Mouse (Mus musculus): ENCODE results near the gene Ssna1. TPM values are rescaled to one million over a fixed set of nuclear protein-coding genes. Genes with fewer than 3 reads are reported as not detected.
A peak's percentile ranks its signal among the peaks of the same experiment; 100 is the strongest.

The Ssna1 gene
- total and polyA plus RNA-seq, 3 experiments: 51.4 to 80.6 (median 72.9) TPM

- TF ChIP-seq ZNF384 (IDR thresholded peaks at IDR 0.05; ENCODE audit: low read depth, low read length) (no peak), UBTF (IDR thresholded peaks at IDR 0.05; ENCODE audit: low read depth, low read length) (no peak), HCFC1 (IDR thresholded peaks at IDR 0.05; ENCODE audit: low read depth, low read length) (no peak), USF2 (conservative IDR thresholded peaks at IDR 0.05; ENCODE audit: low read depth, low read length) (no peak), CTCF (conservative IDR thresholded peaks at IDR 0.05 in 1 of 2, IDR thresholded peaks at IDR 0.05 in 1 of 2; ENCODE audit: low read depth in 2 of 2, low read length in 2 of 2) (no peak), BHLHE40 (IDR thresholded peaks at IDR 0.05; ENCODE audit: low read depth, low read length) (no peak), MAFK (IDR thresholded peaks at IDR 0.05; ENCODE audit: insufficient replicate concordance, low read length) (no peak), CHD2 (IDR thresholded peaks at IDR 0.05; ENCODE audit: low read length) (no peak), MAX (IDR thresholded peaks at IDR 0.05; ENCODE audit: low read length) (no peak), TBP (conservative IDR thresholded peaks at IDR 0.05; ENCODE audit: low read depth, low read length) (no peak), IRF4 (IDR thresholded peaks at IDR 0.05; ENCODE audit: low read depth, low read length) (no peak), GABPA (IDR thresholded peaks at IDR 0.05; ENCODE audit: insufficient replicate concordance, low read depth, low read length) (no peak), MYC (IDR thresholded peaks at IDR 0.05; ENCODE audit: low read depth, low read length) (no peak), E2F4 (IDR thresholded peaks at IDR 0.05; ENCODE audit: insufficient replicate concordance, low read depth, low read length) (no peak)
- Histone ChIP-seq H3K9ac (ENCODE audit: insufficient read depth, low read depth) (no peak overlapping the region), H3K4me2 (ENCODE audit: insufficient read depth, low read depth, poor library complexity, severe bottlenecking) (peak overlapping the region; percentile 17), H3K27me3 (replicated peaks) (peaks cover 50% of the 10 kb centered on the region), H3K4me1 (ENCODE audit: control insufficient read depth in 1 of 2, insufficient read depth in 2 of 2) (peaks cover 4 to 27% of the 10 kb centered on the region in 2 experiments; a peak in 3 of 4 replicates), H3K36me3 (replicated peaks in 1 of 2; ENCODE audit: control insufficient read depth in 1 of 2, insufficient read depth in 1 of 2, low read length in 1 of 2) (no peaks in the 10 kb centered on the region), H3K4me3 (replicated peaks in 1 of 3; ENCODE audit: low read depth in 2 of 3, low read length in 2 of 3, poor library complexity in 1 of 3) (no peak overlapping the region), H3K9me3 (replicated peaks; ENCODE audit: low read length) (no peaks in the 10 kb centered on the region), H3K27ac (ENCODE audit: insufficient read depth, low read depth) (no peak overlapping the region), H3K79me2 (replicated peaks; ENCODE audit: control insufficient read depth, extremely low read depth, insufficient read depth, poor library complexity, severe bottlenecking) (no peaks in the 10 kb centered on the region; the same call in 1 of the 2 replicates)
- dilution Hi-C loops (cut with MboI; ENCODE audit: extremely low pct_ligation_motif_present, extremely low pct_unique_long_range_greater_than_20kb, low sequenced_read_pairs): no loop called here
- DNase-seq (ENCODE audit: extremely low read depth): no peak
- in situ Hi-C loops (cut with MboI; ENCODE audit: low pct_ligation_motif_present, low pct_unique_long_range_greater_than_20kb, low sequenced_read_pairs): no loop called here
These were observed 43.2 kb downstream of the Ssna1 start for GRCm38 (mm10) chr2:25228995-25229530.

- peak overlapping the region; percentile 23 to 33 (median 23) for H3K4me3 ChIP-seq (replicated peaks in 1 of 3; ENCODE audit: low read depth in 2 of 3, low read length in 2 of 3, poor library complexity in 1 of 3)
- no peak overlapping the region for H3K9ac ChIP-seq (ENCODE audit: insufficient read depth, low read depth)
- dilution Hi-C loops (cut with MboI; ENCODE audit: extremely low pct_ligation_motif_present, extremely low pct_unique_long_range_greater_than_20kb, low sequenced_read_pairs): no loop called here
- peak overlapping the region; percentile 52 for H3K4me2 ChIP-seq (ENCODE audit: insufficient read depth, low read depth, poor library complexity, severe bottlenecking)
- no peaks in the 10 kb centered on the region for H3K9me3 ChIP-seq (replicated peaks; ENCODE audit: low read length)
- peaks cover 5% of the 10 kb centered on the region for H3K79me2 ChIP-seq (replicated peaks; ENCODE audit: control insufficient read depth, extremely low read depth, insufficient read depth, poor library complexity, severe bottlenecking)
- peak; percentile 90 for DNase-seq (ENCODE audit: extremely low read depth)
- peaks cover 45% of the 10 kb centered on the region for H3K27me3 ChIP-seq (replicated peaks)
- peaks cover 4 to 5% of the 10 kb centered on the region in 2 experiments for H3K36me3 ChIP-seq (replicated peaks in 1 of 2; ENCODE audit: control insufficient read depth in 1 of 2, insufficient read depth in 1 of 2, low read length in 1 of 2)
- peaks cover 4 to 26% of the 10 kb centered on the region in 2 experiments; a peak in 3 of 4 replicates for H3K4me1 ChIP-seq (ENCODE audit: control insufficient read depth in 1 of 2, insufficient read depth in 2 of 2)
- peak overlapping the region; percentile 14; the same call in 1 of the 2 replicates for H3K27ac ChIP-seq (ENCODE audit: insufficient read depth, low read depth)
- TF ChIP-seq CHD2 (IDR thresholded peaks at IDR 0.05; ENCODE audit: low read length) (0 out of 2 replicates have a peak, but pooled peaks have one; percentile 40), JUND (conservative IDR thresholded peaks at IDR 0.05; ENCODE audit: low read depth, low read length) (no peak), RAD21 (IDR thresholded peaks at IDR 0.05; ENCODE audit: low read depth, low read length) (peak; percentile 72), TCF12 (IDR thresholded peaks at IDR 0.05; ENCODE audit: low read depth, low read length) (peak; percentile 30; the same call in 1 of the 2 replicates), NRF1 (IDR thresholded peaks at IDR 0.05; ENCODE audit: low read depth, low read length) (0 out of 2 replicates have a peak, but pooled peaks have one; percentile 7), POLR2AphosphoS2 (IDR thresholded peaks at IDR 0.05; ENCODE audit: low read depth, low read length) (no peak), ELF1 (IDR thresholded peaks at IDR 0.05; ENCODE audit: low read depth, low read length) (peak; percentile 75), MEF2A (IDR thresholded peaks at IDR 0.05; ENCODE audit: borderline replicate concordance, low read depth, low read length) (0 out of 2 replicates have a peak, but pooled peaks have one; percentile 15), ZC3H11A (IDR thresholded peaks at IDR 0.05; ENCODE audit: low read depth, low read length) (no peak), MAX (IDR thresholded peaks at IDR 0.05; ENCODE audit: low read length) (no peak), ZMIZ1 (IDR thresholded peaks at IDR 0.05; ENCODE audit: low read depth, low read length) (no peak), BHLHE40 (IDR thresholded peaks at IDR 0.05; ENCODE audit: low read depth, low read length) (no peak), NELFE (IDR thresholded peaks at IDR 0.05; ENCODE audit: low read depth, low read length) (peak; percentile 40), CTCF (conservative IDR thresholded peaks at IDR 0.05 in 1 of 2, IDR thresholded peaks at IDR 0.05 in 1 of 2; ENCODE audit: low read depth in 2 of 2, low read length in 2 of 2) (peak; percentile 80 to 95), UBTF (IDR thresholded peaks at IDR 0.05; ENCODE audit: low read depth, low read length) (0 out of 2 replicates have a peak, but pooled peaks have one; percentile 54), TBP (conservative IDR thresholded peaks at IDR 0.05; ENCODE audit: low read depth, low read length) (no peak), SMC3 (IDR thresholded peaks at IDR 0.05; ENCODE audit: low read depth, low read length) (peak; percentile 59), ZNF384 (IDR thresholded peaks at IDR 0.05; ENCODE audit: low read depth, low read length) (no peak), SIN3A (IDR thresholded peaks at IDR 0.05; ENCODE audit: low read length) (0 out of 2 replicates have a peak, but pooled peaks have one; percentile 66), USF2 (conservative IDR thresholded peaks at IDR 0.05; ENCODE audit: low read depth, low read length) (no peak), EP300 (IDR thresholded peaks at IDR 0.05; ENCODE audit: low read length) (no peak)
- in situ Hi-C loops (cut with MboI; ENCODE audit: low pct_ligation_motif_present, low pct_unique_long_range_greater_than_20kb, low sequenced_read_pairs): no loop called here
These were observed 43.8 kb downstream of the Ssna1 start for GRCm38 (mm10) chr2:25228431-25228889.

Measured in CH12.LX (cell line).